Mouse (Mus musculus): ENCODE data around the gene Tuba1b. TPM values are rescaled to one million over a fixed set of nuclear protein-coding genes. Genes with fewer than 3 reads are reported as not detected.
"Not testable (repeated sequence)": the region's sequence is repeated elsewhere in the genome, so short reads cannot be mapped to it uniquely, and the experiment has no call there.

Gene Tuba1b
- polyA plus RNA-seq (2015; fragmentation: Nextera tagmentation; extraction: Ambion mirVana), result 1,411 and 1,419 TPM in 2 replicates

DNA sequence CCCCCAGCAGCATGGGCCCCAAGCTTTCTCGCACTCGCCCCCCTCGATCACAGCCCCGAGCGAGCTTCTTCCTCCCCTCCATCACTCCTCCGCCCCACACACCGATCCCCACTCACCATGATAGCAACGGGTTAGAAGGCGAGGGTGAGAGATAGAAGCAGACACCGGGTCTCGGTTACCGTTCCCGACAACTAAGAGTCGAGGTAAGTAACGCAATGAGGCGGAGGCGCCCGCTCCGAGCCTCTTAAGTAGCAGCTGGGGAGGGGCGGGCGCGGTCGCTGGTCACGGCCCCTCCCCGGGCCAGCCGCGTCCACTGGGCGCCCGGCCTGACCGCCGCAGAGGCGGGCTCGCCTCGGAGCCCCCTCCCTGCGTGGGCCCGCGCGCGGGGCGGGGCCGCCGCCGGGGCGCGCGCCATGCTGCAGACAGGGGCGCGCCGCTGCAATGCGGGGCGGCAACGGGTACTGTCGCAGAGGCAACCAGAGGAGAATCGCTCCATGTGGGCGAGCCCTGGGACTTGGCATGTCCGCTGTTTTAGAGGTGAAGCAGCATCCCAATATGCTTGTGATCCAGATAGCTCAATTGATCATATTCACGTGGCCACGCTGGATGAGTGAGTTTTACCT, at the start of gene Tuba1b:
Gene Tuba1b (minus strand): TSS at position 349 of the 623 bp plus-strand sequence.
- H3K36me3 ChIP-seq, result 0 out of 2 replicates have a peak, but pooled peaks cover 5% of the 10 kb centered on the region
- peak within 1 kb of the TSS; percentile 99 for H3K27ac ChIP-seq (replicated peaks)
- peaks cover 30% of the 10 kb centered on the region for H3K4me1 ChIP-seq (replicated peaks)
- ATAC-seq (ENCODE audit: low FRiP score, low read depth), result peak; percentile 97
- no peaks in the 10 kb centered on the region for H3K9me3 ChIP-seq
- H3K9ac ChIP-seq, result peak within 1 kb of the TSS; percentile 91
- H3K4me3 ChIP-seq, result peak within 1 kb of the TSS; percentile 81
- H3K4me2 ChIP-seq, result peak within 1 kb of the TSS; percentile 96
- under 1% methylated on average over 55 of the region's 58 CpGs for WGBS
- no peaks in the 10 kb centered on the region for H3K27me3 ChIP-seq

DNA sequence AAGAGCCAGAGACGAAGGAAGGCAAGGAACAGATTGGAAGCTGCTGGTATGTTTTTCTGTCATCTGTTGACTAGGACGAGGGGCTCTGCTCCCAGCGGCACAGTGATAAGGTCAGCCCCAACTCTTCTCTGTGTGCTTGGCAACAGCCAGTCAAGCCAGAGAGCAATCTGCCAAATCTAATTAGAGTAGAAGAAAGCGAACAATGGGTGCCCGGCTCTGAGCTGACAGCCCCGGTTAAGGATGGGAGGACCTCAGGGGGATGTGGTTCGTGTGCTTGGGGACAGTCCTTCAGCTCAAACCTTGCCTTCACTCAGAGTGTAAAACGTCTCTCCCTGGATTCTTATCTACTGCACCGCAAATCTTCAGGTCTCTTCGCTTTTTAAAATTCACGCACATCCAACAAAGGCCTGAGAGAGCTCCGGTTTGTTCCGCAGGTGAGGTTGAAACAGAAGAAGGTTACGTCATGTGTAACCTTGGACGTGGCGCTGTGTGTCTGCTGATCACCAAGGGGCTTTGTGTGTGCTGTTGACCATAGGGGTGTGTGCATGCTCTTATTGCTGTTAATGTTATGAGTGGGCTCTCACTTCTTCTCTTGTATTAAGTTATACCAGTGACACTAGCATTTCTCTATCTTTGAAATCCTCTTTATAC, 49.2 kb upstream of the Tuba1b start:
- H3K36me3 ChIP-seq, result no peaks in the 10 kb centered on the region
- WGBS, result 7% methylated on average over 16 of the region's 16 CpGs
- H3K9ac ChIP-seq, result peak overlapping the region; percentile 70
- H3K4me1 ChIP-seq (replicated peaks), result peaks cover 58% of the 10 kb centered on the region
- H3K4me3 ChIP-seq, result peak overlapping the region; percentile 43
- no peaks in the 10 kb centered on the region for H3K27me3 ChIP-seq
- peak overlapping the region; percentile 96 for H3K27ac ChIP-seq (replicated peaks)
- peak overlapping the region; percentile 81 for H3K4me2 ChIP-seq
- H3K9me3 ChIP-seq, result no peaks in the 10 kb centered on the region
- peak; percentile 70 for ATAC-seq (ENCODE audit: low FRiP score, low read depth)

DNA sequence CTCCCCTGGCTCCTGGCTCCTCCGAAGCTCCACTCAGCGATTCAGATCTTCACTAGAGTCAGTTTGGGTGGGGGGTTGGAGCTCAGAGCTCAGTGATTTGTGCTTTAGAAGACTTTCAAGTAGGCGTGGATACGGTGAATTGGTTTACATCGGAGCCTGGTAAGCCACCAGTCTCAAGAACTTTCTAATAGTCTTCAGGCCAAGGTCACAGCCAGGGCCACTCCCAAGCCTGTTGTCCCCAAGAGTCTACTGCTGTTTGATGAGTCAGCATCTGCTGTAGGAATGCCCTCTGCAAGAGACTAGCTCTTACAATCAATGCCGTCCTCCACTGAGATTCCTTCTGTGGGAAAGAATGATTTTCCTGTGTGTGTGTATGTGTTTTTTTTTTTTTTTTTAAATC, 47.7 kb upstream of the Tuba1b start:
- no peaks in the 10 kb centered on the region for H3K27me3 ChIP-seq
- no peak overlapping the region for H3K9ac ChIP-seq
- no peak for ATAC-seq (ENCODE audit: low FRiP score, low read depth)
- peaks cover 58% of the 10 kb centered on the region for H3K4me1 ChIP-seq (replicated peaks)
- WGBS, result 65% methylated on average over 6 of the region's 6 CpGs
- no peaks in the 10 kb centered on the region for H3K36me3 ChIP-seq
- H3K27ac ChIP-seq (replicated peaks), result peak overlapping the region; percentile 96
- no peak overlapping the region; the same call in 1 of the 2 replicates for H3K4me2 ChIP-seq
- no peaks in the 10 kb centered on the region for H3K9me3 ChIP-seq
- H3K4me3 ChIP-seq, result no peak overlapping the region

DNA sequence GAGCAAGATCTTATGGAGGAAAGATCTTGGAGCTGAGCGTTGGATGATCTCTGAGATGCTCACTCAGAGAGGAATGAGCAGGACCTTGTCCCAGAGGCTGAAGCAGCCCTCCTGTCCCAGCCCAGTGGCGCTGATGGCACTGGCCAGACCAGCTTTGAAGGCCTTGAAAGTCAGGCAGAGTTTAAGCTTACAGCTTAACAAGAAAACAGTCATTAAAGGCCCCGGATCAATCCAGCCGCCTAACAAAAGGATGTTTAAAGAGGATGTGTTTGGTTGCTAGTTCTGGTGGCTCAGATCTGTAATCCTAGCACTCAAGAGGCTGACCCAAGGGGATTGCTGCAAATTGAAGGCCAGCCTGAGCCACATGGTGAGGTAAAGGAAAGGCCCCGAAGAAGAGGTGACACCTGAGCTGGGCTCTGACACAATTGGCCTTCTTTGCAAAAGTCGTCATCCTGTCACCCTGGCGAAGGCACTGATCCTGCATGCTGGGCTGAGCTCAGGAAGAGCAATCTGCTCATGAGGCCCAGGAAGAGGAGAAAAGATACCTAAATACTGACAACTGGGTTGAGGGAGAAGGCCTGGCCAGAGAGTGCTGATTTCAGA, 45.7 kb upstream of the Tuba1b start:
- Histone ChIP-seq H3K4me1 (replicated peaks) (peaks cover 55% of the 10 kb centered on the region), H3K36me3 (no peaks in the 10 kb centered on the region), H3K27ac (replicated peaks) (peak overlapping the region; percentile 55), H3K4me3 (no peak overlapping the region), H3K9ac (no peak overlapping the region), H3K4me2 (no peak overlapping the region), H3K9me3 (no peaks in the 10 kb centered on the region), H3K27me3 (no peaks in the 10 kb centered on the region)
- WGBS, result 51% methylated on average over 7 of the region's 7 CpGs
- no peak for ATAC-seq (ENCODE audit: low FRiP score, low read depth)

DNA sequence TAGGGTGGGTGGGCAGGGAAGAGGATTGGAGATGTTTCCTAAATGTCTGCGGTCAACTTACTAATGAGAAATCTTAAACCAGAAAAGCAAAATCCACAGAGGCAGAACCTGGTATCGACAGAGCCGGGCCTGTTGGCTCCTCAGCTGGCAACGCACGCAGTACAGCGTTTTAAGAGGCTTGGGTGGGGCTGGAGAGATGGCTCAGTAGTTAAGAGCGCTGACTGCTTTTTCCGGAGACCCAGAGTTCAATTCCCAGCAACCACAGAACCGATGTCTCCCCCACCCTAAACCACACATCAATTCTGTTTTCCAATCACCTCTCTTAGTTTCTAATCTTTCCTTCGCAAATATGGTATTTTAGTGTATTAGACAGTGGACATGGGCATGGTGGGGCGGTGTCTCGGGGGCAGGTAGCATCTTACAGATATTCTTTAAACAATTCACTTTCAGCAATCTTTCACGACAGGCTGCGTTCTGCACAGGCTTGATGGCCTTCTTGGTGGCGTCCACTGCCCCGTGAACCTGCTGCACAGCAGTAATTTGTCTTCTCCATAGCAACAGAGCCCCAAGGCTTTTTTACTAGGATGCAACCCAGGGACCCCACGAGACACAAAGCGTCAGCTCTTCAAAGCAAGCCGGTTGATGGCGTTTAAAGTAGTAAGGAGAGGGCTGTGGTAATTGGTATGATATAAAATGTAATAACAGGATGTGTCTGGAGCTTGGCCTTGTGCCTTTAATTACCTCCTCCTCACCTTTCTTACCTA, 44.2 kb upstream of the Tuba1b start:
- ATAC-seq (ENCODE audit: low FRiP score, low read depth), result no peak
- H3K4me1 ChIP-seq (replicated peaks), result peaks cover 55% of the 10 kb centered on the region

DNA sequence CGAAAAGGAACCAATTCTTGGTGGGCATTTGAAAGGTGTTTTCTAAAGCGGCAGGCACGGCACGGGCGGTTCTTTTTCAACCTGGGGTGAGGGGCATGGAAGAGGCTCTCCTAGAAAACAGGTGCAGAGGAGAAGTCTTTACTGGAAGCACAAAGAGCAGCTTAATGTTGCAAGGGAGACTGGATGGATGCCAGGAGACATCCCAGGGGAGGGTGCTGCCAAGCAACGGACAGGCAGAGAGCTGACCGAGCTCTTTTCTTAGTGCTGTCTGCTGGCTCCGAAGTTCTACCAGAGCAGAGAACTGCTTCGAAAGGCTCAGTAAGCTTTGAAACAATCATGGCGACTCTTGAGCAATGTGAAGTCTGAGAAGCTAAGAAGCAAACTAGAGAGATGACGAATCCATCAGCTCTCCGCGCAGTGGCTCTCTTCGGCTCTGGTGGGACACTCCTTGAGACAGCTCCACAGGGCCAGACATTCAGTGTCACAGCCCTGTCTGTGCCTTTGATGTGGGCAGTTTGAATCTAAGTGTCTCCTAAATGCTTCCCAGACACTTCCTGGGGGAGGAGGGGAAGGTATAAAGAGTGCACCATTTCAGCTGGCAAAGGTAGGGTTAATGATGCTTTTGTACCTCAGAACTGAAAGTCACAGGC, 43.5 kb upstream of the Tuba1b start:
- peak overlapping the region; percentile 42 for H3K4me2 ChIP-seq
- H3K4me1 ChIP-seq (replicated peaks), result peaks cover 57% of the 10 kb centered on the region
- ATAC-seq (ENCODE audit: low FRiP score, low read depth), result peak; percentile 75

More for the DNA sequence above, 44.2 kb upstream of the Tuba1b start:
- WGBS, result 29% methylated on average over 20 of the region's 20 CpGs
- Histone ChIP-seq H3K27me3 (no peaks in the 10 kb centered on the region), H3K27ac (replicated peaks) (peak overlapping the region; percentile 83), H3K36me3 (no peaks in the 10 kb centered on the region), H3K4me2 (peak overlapping the region; percentile 42), H3K4me3 (peak overlapping the region; percentile 5), H3K9me3 (no peaks in the 10 kb centered on the region), H3K9ac (no peak overlapping the region)

DNA sequence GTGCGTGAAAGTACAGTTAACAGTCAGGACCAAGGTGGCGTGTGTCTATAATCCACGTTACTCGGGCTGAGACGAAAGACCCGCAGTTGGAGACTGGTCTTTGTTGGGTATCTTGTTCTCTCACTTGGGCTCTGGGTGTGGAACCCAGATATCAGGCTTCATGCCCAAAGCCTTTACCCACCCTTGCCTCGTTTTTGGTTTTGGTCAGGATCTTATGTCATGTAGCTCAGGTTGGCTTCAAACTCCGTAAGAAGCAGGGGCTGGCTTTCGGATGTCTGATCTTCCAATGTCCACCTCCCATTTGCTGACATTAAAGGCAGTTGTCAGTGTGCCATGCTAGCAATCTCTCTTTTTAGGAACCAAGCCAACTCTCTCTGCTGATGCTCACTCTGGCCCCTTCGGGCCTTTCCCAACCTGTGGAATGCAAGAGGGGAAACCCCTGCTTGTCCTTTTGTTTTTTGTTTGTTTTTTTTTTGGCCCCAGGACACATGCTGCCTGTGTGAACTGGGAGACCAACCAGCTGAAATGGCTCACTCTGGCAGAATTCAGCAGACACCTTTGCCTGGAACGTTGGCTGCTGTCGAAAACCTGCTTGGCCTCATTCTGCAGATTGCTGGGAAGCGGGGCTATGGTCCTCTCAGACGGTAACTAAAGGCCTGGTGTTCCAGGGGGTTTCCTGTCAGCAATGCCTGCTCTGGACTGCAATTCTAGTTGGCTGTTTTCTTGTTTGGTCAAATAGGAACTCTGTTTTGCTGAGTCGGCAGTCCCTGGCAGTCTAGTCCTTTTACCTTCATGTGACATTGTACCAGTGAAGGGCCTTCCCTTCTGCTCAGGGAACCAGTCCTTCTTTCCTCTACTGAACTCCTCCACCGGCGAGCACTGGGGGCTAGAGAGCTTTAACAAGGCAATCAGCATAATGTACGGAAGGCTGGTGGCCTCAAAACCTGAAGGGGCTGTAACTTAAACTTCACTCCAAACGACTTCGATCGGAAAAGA, 42.7 kb upstream of the Tuba1b start:
- Histone ChIP-seq H3K27ac (replicated peaks) (peak overlapping the region; percentile 83), H3K27me3 (no peaks in the 10 kb centered on the region), H3K9ac (0 out of 2 replicates have a peak overlapping the region, but pooled peaks have one; percentile 14), H3K36me3 (no peaks in the 10 kb centered on the region), H3K4me2 (peak overlapping the region; percentile 42), H3K4me1 (replicated peaks) (peaks cover 57% of the 10 kb centered on the region), H3K4me3 (no peak overlapping the region), H3K9me3 (no peaks in the 10 kb centered on the region)
- ATAC-seq (ENCODE audit: low FRiP score, low read depth), result no peak
- 47% methylated on average over 21 of the region's 21 CpGs for WGBS

More for the DNA sequence above, 43.5 kb upstream of the Tuba1b start:
- H3K27me3 ChIP-seq, result no peaks in the 10 kb centered on the region
- H3K27ac ChIP-seq (replicated peaks), result peak overlapping the region; percentile 83
- WGBS, result 23% methylated on average over 14 of the region's 14 CpGs
- no peaks in the 10 kb centered on the region for H3K36me3 ChIP-seq
- H3K4me3 ChIP-seq, result peak overlapping the region; percentile 5
- H3K9me3 ChIP-seq, result no peaks in the 10 kb centered on the region
- H3K9ac ChIP-seq, result no peak overlapping the region

DNA sequence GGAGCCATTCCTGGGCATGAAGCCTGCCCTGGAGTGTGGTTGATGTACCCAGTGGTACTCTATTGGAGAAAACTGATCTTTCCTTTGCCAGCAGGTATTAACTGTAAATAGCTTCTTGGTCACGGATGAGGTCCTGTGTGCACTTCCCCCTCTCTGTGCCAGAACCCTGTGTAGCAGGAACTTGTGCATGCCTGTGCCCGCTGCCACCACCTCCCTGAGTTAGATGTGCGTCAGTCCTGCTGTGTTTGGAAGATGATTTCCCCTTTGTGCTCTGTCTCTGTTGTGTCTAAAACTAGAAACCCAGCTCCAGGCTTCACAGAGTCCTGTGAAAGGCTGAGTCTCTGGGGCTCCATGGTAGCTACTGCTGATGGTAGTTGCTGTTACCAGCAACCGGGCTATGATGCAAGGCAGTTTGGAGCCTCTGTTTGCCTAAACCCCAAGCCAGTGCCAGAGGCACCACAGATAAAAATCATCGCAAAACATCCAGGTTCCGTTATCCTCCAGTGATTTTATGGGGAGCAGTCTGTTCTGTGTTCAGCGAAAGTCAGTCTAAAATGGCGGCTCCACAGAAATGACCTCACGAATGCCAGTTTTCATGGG, 38.8 kb upstream of the Tuba1b start:
- no peak for ATAC-seq (ENCODE audit: low FRiP score, low read depth)
- Histone ChIP-seq H3K27ac (replicated peaks) (peak overlapping the region; percentile 99), H3K4me2 (no peak overlapping the region), H3K9me3 (no peaks in the 10 kb centered on the region), H3K9ac (no peak overlapping the region), H3K4me3 (no peak overlapping the region), H3K27me3 (no peaks in the 10 kb centered on the region), H3K4me1 (replicated peaks) (peaks cover 70% of the 10 kb centered on the region), H3K36me3 (no peaks in the 10 kb centered on the region)
- 58% methylated on average over 9 of the region's 9 CpGs for WGBS

DNA sequence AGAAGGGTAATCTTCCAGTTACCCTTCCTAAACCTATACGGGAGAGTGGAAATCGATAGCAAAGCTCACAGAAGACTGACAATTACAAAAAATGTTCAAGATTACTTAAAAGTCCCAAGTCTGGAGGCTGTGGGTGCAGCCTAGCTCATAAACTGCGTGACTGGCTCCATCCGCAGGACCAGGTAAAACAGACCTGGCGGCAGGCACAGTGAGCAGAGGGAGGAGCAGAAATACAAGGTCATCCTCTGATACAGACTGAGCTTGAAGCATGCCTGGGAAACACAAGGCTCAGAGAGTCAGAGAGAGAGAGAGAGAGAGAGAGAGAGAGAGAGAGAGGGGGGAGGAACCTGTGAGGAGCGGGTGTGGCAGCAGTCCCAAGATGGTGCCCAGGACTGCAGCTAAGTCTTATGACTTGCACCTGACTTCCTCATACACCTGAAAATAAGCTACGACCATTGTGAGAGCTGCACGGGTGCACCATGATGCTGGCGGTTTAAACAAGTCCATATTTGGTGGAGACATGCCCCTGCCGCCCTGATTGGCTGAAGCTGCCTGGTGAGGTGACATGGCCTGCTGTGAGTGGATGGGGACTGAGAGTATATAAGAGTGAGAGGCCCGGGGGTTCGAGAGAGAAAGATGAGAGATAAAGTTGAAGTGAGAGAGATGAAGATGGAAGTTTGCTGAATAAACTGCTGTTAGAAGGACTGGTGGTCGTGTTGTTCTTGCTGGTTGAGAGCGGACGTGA, 37.4 kb upstream of the Tuba1b start:
- Histone ChIP-seq H3K27ac (replicated peaks) (peak overlapping the region; percentile 99), H3K4me1 (replicated peaks) (peaks cover 59% of the 10 kb centered on the region), H3K4me3 (peak overlapping the region; percentile 26), H3K4me2 (peak overlapping the region; percentile 59), H3K9ac (peak overlapping the region; percentile 43)
- H3K27me3 ChIP-seq, H3K9me3 ChIP-seq, H3K36me3 ChIP-seq: not testable (repeated sequence)
- 40% methylated on average over 15 of the region's 15 CpGs for WGBS
- peak; percentile 40; the same call in 1 of the 2 replicates for ATAC-seq (ENCODE audit: low FRiP score, low read depth)

DNA sequence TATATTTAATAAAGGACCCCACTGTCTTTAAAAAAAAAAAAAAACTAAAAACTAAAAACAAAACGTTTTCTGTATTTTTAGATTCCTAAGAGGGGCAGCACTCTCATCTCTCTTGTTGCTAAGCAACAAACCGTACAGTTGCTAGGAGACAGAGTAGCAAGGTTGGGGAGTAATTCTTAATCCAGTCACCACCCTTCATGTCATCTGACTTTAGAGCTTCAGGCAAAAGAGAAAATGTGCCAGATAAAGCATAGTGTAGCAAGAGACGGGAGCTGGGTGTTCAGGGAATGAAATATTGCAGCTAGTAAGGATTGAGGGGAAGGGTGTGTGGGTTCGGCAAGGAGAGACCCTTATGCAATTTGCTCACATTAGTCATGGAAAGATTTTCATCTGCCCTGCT, 36.7 kb upstream of the Tuba1b start:
- 6% methylated on average over 4 of the region's 4 CpGs for WGBS
- peak overlapping the region; percentile 26 for H3K4me3 ChIP-seq
- no peaks in the 10 kb centered on the region for H3K9me3 ChIP-seq
- H3K36me3 ChIP-seq, result no peaks in the 10 kb centered on the region
- peaks cover 56% of the 10 kb centered on the region for H3K4me1 ChIP-seq (replicated peaks)
- H3K27me3 ChIP-seq, result no peaks in the 10 kb centered on the region
- peak overlapping the region; percentile 43 for H3K9ac ChIP-seq
- H3K27ac ChIP-seq (replicated peaks), result peak overlapping the region; percentile 99
- peak overlapping the region; percentile 59 for H3K4me2 ChIP-seq
- peak; percentile 71 for ATAC-seq (ENCODE audit: low FRiP score, low read depth)
